Mouse (Mus musculus): Measurements from ENCODE around the gene Spats2. TPM values are rescaled to one million over a fixed set of nuclear protein-coding genes. Genes with fewer than 3 reads are reported as not detected.

The Spats2 gene
- polyA plus RNA-seq, 1 experiment from 2014 or later: 23.8 TPM

DNA sequence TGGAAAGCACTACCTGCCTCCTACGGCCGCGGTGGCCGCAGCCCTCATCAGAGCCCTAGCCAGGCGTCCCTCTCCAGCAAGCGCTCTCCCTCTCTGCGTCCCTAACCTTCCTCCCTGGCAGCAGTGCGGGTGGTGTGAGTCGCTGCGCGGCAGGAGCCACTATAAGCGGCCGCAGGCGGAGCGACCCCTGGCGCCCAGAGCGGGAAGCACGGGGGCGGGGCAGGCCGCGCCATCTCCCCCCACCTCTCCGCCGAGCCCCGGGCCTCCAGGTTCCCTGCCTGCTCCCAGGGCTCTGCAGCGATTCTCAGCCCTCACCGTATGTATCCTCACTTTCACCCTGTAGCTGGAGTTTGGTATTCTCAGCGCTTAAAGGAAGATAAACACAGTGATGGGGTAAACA lies 37.4 kb upstream of the Spats2 start:
- peaks cover 28% of the 10 kb centered on the region for H3K4me1 ChIP-seq
- ATAC-seq: peak; percentile 57
- peaks cover 100% of the 10 kb centered on the region for H3K27me3 ChIP-seq (replicated peaks)
- peaks cover 6% of the 10 kb centered on the region for H3K36me3 ChIP-seq
- H3K9ac ChIP-seq: no peak overlapping the region
- H3K27ac ChIP-seq: no peak overlapping the region
- H3K4me3 ChIP-seq: peak overlapping the region; percentile 26
- 1% methylated on average over 27 of the region's 27 CpGs for WGBS (ENCODE audit: insufficient replicate concordance)
- H3K4me2 ChIP-seq: peak overlapping the region; percentile 51
- no peaks in the 10 kb centered on the region for H3K9me3 ChIP-seq (replicated peaks)

DNA sequence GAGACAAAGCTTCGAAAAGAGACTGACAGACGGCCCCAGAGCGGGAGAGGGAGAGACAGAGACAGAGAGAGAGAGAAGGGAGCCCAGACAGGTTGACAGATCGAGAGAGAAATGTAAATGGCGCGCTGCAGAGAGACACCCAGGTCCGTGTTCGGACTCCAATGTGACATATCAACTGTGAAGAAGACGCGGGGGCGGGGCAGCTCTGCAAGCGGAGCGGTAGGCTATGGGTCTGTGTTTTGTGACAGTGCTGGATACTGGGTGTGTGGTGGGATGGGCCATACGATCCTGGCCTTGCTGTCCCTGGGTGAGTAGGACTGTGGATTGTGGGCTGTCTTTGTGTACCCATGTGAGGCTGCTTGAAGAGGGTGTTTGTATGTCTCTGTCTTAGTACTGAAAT lies 36.6 kb upstream of the Spats2 start:
- ATAC-seq: no peak
- H3K9ac ChIP-seq: no peak overlapping the region; the same call in 1 of the 2 replicates
- 9% methylated on average over 14 of the region's 14 CpGs for WGBS (ENCODE audit: insufficient replicate concordance)

DNA sequence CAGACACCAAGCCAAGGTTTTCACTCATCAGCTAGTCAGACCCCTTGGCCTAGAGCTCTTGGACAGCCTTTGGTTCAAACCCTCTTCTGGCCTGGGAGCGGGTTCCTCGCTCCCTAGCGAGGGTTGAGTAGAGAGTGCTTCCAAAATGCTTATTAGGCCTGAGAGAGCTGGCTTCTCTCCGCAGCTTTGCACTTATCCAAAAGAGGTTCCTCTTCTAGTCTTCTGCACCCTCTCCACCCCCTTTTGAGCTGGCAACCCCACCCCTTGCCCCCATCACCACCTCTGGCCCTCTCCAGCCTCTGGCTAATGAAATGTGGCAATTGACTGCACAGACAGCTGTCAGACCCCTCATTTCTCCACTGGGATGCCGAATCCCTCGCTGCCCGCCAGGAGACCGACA lies 32.8 kb upstream of the Spats2 start, which contains the start of gene Dnajc22:
Gene Dnajc22 (plus strand): TSS at position 301 of the 400 bp plus-strand sequence.
- H3K4me1 ChIP-seq: peaks cover 39% of the 10 kb centered on the region

More for the DNA sequence above, 36.6 kb upstream of the Spats2 start:
- Histone ChIP-seq H3K36me3 (no peaks in the 10 kb centered on the region), H3K27ac (no peak overlapping the region), H3K27me3 (replicated peaks) (peaks cover 100% of the 10 kb centered on the region), H3K4me2 (peak overlapping the region; percentile 51), H3K4me1 (peaks cover 27% of the 10 kb centered on the region), H3K4me3 (0 out of 2 replicates have a peak overlapping the region, but pooled peaks have one; percentile 26), H3K9me3 (replicated peaks) (no peaks in the 10 kb centered on the region)

DNA sequence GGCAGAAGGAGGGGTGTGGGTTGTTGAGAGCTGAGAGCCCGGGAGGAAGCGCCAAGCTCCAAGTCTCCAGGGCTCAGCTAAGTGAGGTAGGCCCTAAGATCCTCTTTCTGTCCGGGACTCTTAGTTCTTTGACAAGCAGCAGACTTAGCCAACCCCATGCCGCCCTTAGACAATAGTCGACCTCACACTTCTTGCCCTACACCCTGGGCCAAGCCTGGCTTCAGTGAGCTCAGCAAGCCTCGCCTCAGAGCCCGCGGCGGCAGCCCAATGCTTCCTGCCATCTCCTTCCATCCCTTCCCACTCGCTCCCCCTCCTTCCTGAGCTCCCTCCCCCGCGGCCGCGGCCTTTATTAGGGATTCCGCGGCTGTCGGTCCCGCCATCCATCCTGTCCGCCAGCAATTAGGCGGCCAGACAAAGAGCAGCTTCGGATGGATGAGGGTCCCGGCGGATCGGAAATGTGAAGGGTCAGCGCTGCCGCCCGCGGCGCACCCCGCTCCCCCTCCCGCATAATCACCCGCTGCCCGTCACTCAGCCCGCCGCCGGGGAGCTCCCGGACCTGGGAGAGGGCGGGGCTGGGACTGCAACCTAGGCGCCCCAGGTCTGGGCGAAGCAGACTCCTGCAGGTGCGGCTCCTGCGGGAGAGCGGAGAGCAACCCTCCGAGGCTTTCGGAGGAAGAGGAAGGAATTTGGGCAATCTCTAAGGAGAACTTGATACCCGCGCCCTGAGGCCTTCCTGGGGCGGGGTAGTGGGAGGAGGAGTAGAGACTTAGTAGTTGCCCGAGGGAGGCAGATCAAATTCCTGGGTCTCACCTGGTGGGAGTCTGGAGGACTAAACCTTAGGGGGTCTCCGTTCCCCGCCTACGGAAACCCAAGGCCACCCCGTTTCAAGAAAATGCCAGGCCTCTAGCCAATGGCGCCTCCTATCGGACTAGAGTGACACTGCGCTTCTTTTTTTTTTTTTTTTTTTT lies 32.1 kb upstream of the Spats2 start:
- WGBS (ENCODE audit: insufficient replicate concordance): 1% methylated on average over 56 of the region's 56 CpGs
- Histone ChIP-seq H3K9ac (no peak overlapping the region), H3K4me2 (peak overlapping the region; percentile 68), H3K4me1 (peaks cover 39% of the 10 kb centered on the region), H3K9me3 (replicated peaks) (no peaks in the 10 kb centered on the region), H3K4me3 (peak overlapping the region; percentile 48), H3K27ac (no peak overlapping the region), H3K36me3 (no peaks in the 10 kb centered on the region), H3K27me3 (replicated peaks) (peaks cover 100% of the 10 kb centered on the region)
- no peak; the same call in 1 of the 2 replicates for ATAC-seq

More for the DNA sequence above, 32.8 kb upstream of the Spats2 start, which contains the start of gene Dnajc22:
- no peak for ATAC-seq
- Histone ChIP-seq H3K27me3 (replicated peaks) (peaks cover 100% of the 10 kb centered on the region), H3K4me2 (peak within 1 kb of the TSS; percentile 68), H3K27ac (no peak within 1 kb of the TSS), H3K9me3 (replicated peaks) (no peaks in the 10 kb centered on the region), H3K4me3 (peak within 1 kb of the TSS; percentile 48), H3K9ac (no peak within 1 kb of the TSS), H3K36me3 (no peaks in the 10 kb centered on the region)
- WGBS (ENCODE audit: insufficient replicate concordance): 36% methylated on average over 8 of the region's 8 CpGs

DNA sequence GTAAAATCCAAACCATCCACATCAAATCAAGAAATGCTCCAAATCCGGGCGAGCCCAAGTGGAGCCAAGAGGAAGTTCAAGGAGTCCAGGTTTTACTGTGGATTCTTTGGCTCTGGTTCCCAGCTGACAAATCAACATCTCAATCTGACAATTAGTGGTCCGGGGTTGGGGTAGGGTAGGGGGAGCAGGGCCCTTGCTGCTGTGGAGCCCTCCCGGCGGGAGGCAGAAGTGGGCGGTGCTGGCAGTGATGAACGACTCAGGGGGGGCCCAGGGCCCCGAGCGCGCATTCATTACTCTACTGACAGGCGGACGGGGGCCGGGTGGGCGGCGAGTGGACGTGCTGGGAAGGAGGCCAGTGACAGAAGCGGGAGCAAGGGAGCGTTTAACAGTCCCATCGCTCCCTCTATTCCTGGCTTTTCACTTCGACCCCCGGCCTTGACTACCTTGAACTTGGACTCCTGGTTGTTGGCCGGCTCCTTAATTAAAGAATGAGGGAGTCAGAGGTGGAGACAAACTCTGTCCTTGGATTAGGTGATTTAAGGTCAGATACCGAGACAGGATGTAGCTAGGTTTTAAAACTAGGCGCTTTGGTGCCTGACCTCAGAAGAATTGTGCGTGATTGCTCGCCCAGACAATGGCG lies 31.0 kb upstream of the Spats2 start:
- no peaks in the 10 kb centered on the region for H3K36me3 ChIP-seq
- no peak for ATAC-seq

DNA sequence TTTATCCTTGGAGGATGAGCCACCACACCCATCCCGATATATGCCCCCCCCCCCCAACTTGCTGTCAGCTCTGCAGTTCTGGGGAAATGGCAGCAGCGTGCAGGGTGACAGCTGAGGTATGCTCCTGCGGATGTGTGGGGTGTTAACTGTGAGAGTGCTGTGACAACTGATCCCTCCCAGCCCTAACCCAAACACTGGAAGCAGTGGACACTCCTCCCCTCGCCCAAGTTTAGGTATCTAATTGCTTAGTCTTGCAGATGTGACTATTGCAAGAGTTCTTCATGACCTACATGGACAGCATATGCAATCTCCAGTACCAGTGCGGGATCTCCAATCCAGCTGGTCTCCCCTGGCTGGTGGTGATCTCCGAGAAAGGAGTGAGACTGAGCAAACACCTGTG lies 30.4 kb upstream of the Spats2 start:
- H3K9ac ChIP-seq: no peak overlapping the region
- H3K4me2 ChIP-seq: no peak overlapping the region
- H3K4me3 ChIP-seq: no peak overlapping the region
- peaks cover 100% of the 10 kb centered on the region for H3K27me3 ChIP-seq (replicated peaks)
- no peak for ATAC-seq
- H3K36me3 ChIP-seq: no peaks in the 10 kb centered on the region
- no peaks in the 10 kb centered on the region for H3K9me3 ChIP-seq (replicated peaks)
- 12% methylated on average over 6 of the region's 6 CpGs for WGBS (ENCODE audit: insufficient replicate concordance)
- no peak overlapping the region for H3K27ac ChIP-seq
- H3K4me1 ChIP-seq: peaks cover 36% of the 10 kb centered on the region

More for the DNA sequence above, 31.0 kb upstream of the Spats2 start:
- no peak overlapping the region for H3K4me3 ChIP-seq
- no peak overlapping the region for H3K9ac ChIP-seq
- no peaks in the 10 kb centered on the region for H3K9me3 ChIP-seq (replicated peaks)
- peaks cover 36% of the 10 kb centered on the region for H3K4me1 ChIP-seq
- H3K4me2 ChIP-seq: no peak overlapping the region
- peaks cover 100% of the 10 kb centered on the region for H3K27me3 ChIP-seq (replicated peaks)
- WGBS (ENCODE audit: insufficient replicate concordance): 4% methylated on average over 27 of the region's 27 CpGs
- no peak overlapping the region for H3K27ac ChIP-seq

DNA sequence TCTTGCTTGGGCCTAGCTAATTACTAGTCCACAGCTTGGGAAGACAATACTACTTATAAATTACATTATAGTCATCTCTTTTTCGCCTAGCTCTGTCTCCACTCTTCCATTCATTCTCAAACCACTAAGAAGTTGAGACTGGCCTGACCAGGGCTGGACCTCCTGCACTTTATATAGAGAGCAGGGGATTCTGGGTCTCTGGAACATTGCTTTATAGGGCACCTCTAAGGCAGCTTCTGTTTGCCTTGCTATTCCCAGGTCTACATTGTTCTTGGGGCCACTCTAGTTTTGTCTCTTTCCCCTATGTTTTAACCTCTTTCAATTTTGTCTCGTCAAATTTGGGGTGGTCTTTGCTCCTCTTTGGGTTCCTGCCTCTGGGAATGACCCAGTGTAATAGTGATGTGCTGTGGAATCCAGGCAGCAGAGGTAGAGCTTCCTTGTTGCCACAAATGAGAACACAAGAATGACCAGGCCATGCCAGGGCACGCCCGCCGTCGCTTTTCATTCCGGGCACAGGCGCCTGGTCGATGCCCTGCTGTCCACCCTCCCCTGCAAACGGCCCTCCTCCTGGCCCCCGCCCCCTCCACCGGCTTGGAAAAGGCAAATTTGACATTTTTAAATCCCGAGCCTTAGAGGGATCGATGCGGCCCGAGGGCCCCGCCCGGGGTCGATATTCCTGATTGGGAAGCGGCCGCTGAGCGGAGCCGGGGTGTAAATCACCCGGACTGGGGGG lies 29.5 kb upstream of the Spats2 start:
- no peak for ATAC-seq
- H3K4me1 ChIP-seq: peaks cover 36% of the 10 kb centered on the region

DNA sequence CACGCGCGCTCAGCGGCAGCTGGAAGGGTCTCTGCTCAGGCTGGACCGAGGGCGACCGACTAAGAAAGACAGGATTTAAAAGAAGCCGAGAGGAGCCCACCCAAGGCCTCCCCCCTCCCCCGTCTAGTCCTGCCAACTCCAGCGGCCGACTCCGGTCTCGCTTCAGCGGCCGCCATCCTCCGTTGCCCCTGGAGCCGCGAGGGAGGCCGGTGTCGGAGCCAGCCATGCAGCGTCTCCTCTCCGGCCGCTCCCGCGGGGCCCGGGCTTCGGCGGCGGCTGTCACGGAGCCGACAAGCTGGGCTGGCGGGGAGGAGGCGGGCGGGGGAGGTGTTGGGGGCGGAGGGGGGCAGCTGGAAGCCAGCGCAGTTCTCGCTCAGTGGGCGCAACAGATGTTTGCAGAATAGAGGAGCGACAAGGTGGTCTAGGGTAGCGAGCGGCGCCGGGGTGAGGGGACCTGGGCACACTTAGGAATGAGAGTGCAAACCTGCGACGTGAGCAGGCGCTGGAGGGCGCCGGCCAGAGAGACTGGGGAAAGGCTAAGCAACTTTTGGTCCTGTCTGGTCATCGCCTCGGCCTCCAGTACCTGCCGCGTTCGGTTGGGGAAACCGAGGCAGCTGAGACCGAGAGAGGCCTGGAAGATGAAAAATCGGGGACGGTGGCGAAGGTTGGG lies 28.8 kb upstream of the Spats2 start:
- Histone ChIP-seq H3K27ac (no peak overlapping the region), H3K9ac (no peak overlapping the region), H3K4me3 (peak overlapping the region; percentile 37), H3K9me3 (replicated peaks) (no peaks in the 10 kb centered on the region), H3K27me3 (replicated peaks) (peaks cover 98% of the 10 kb centered on the region), H3K4me2 (peak overlapping the region; percentile 66), H3K36me3 (no peaks in the 10 kb centered on the region), H3K4me1 (peaks cover 36% of the 10 kb centered on the region)
- under 1% methylated on average over 57 of the region's 58 CpGs for WGBS (ENCODE audit: insufficient replicate concordance)
- ATAC-seq: no peak

More for the DNA sequence above, 29.5 kb upstream of the Spats2 start:
- Histone ChIP-seq H3K9ac (no peak overlapping the region), H3K36me3 (no peaks in the 10 kb centered on the region), H3K4me3 (peak overlapping the region; percentile 37), H3K27ac (no peak overlapping the region), H3K4me2 (peak overlapping the region; percentile 66), H3K9me3 (replicated peaks) (no peaks in the 10 kb centered on the region), H3K27me3 (replicated peaks) (peaks cover 100% of the 10 kb centered on the region)
- WGBS (ENCODE audit: insufficient replicate concordance): 8% methylated on average over 24 of the region's 24 CpGs

DNA sequence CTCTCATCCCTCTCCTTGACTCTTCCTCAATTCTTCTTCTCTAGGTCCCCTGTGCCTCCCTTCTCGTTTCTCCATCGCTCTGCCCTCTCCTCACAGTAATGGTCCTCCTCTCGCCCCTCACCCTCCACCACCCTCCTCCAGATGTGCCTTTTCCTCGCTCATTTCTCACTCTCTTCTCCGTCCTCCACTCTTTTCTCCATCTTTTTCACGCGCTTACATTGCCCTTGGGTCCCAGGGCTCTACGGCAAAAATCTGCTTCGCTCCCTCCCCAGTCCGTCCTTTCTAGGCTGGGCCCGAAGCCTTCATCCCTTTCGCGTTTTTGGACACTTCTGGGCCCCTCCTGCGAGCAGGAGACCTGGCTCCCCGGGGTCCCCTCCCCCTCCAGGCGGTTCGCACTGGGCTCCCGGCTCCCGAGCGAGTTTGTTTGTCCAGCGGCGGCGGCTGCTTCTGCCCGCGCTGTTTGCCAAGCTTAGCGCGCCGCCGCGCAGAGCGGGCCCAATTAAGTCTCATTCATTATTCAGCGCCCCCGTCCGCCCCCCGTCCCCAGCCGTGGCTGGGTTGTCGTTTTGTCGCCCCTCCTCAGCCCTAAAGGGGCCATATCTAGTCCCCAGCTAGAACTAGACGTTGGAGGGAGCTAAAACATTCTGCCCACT lies 27.8 kb upstream of the Spats2 start:
- H3K4me1 ChIP-seq: peaks cover 36% of the 10 kb centered on the region
- no peaks in the 10 kb centered on the region for H3K9me3 ChIP-seq (replicated peaks)
- WGBS (ENCODE audit: insufficient replicate concordance): 1% methylated on average over 39 of the region's 39 CpGs
- H3K4me2 ChIP-seq: peak overlapping the region; percentile 66
- H3K27me3 ChIP-seq (replicated peaks): peaks cover 88% of the 10 kb centered on the region
- H3K9ac ChIP-seq: no peak overlapping the region
- no peak for ATAC-seq
- peak overlapping the region; percentile 37 for H3K4me3 ChIP-seq
- H3K36me3 ChIP-seq: no peaks in the 10 kb centered on the region
- H3K27ac ChIP-seq: no peak overlapping the region

DNA sequence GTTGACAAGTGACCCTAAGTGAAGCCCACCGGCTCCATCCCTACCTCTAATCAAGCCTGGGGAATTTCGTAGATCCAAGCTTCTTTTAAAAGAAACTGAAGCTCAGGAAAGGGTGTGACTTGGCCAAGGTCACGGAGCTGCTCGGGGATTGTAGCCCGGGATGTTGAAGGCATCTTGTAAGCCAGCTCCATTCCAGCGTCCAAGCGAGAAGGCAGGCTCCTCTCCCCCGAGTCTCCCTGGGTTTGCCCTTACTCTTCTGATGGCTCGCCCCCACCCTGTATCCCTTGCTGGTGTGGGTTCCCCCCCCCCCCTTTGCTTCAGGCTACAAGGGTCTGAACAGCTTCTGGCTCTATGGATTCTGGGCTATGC lies 27.2 kb upstream of the Spats2 start:
- ATAC-seq: 0 out of 2 replicates have a peak, but pooled peaks have one; percentile 11
- peak overlapping the region; percentile 66 for H3K4me2 ChIP-seq
- no peaks in the 10 kb centered on the region for H3K9me3 ChIP-seq (replicated peaks)
- no peak overlapping the region for H3K27ac ChIP-seq
- H3K4me1 ChIP-seq: peaks cover 34% of the 10 kb centered on the region
- peaks cover 83% of the 10 kb centered on the region for H3K27me3 ChIP-seq (replicated peaks)
- H3K9ac ChIP-seq: no peak overlapping the region
- WGBS (ENCODE audit: insufficient replicate concordance): 3% methylated on average over 9 of the region's 9 CpGs
- H3K36me3 ChIP-seq: no peaks in the 10 kb centered on the region
- peak overlapping the region; percentile 37 for H3K4me3 ChIP-seq

DNA sequence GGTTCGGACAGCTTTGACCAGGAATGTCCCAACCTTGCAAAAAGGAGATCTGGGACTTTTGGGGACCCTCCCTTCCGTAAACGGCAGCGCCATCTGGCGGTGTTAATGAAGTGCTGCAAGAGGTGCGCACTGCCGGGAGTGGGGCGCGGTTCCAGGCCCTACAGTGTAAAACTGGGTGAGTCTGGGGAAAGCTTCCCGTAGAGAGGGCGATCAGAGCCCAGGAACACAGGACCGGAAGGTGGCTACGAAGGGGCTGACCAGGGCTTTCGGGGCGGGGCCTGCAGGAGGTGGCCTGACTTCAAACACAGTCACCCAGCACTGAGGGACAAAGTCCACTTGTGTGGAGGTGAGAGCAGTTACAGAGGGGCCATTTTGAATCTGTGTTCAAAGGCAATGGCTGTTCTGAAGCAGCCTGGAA lies 26.6 kb upstream of the Spats2 start:
- Histone ChIP-seq H3K4me3 (peak overlapping the region; percentile 38), H3K27me3 (replicated peaks) (peaks cover 76% of the 10 kb centered on the region), H3K36me3 (no peaks in the 10 kb centered on the region), H3K9me3 (replicated peaks) (no peaks in the 10 kb centered on the region), H3K4me1 (peaks cover 29% of the 10 kb centered on the region), H3K27ac (peak overlapping the region; percentile 62), H3K4me2 (peak overlapping the region; percentile 66), H3K9ac (peak overlapping the region; percentile 48; the same call in 1 of the 2 replicates)
- WGBS (ENCODE audit: insufficient replicate concordance): 3% methylated on average over 15 of the region's 15 CpGs
- ATAC-seq: peak; percentile 78

Data from liver, embryonic 12.5 days (tissue).